ENCODE assay signal across 10 mouse cellular contexts in genomic region chr2:122298096-122298499, GRCm38 (mm10). TPM values are rescaled to one million over a fixed set of nuclear protein-coding genes. Genes with fewer than 3 reads are reported as not detected.
DNase-seq lines count a peak whose midpoint lies in the region; ATAC-seq lines count a peak whose summit lies in the region.
"Had no signal": no experiment of that assay in that cellular context is flagged by ENCODE, and none has a peak within 500 bp of the region (broad histone marks: within the 10 kb centered on the region; RNA-seq: fewer than 3 reads in every experiment).

Gene Duox2 (minus strand): TSS chr2:122298449.

- 5% methylated on average over 13 of the region's 13 CpGs for WGBS in heart, embryonic 14.5 days
- WGBS in hindbrain, embryonic 14.5 days: 3% methylated on average over 13 of the region's 13 CpGs
- 2% methylated on average over 13 of the region's 13 CpGs for WGBS in midbrain, embryonic 13.5 days

- no peak for DNase-seq in heart, postnatal 25 days (ENCODE audit: low spot score)
- DNase-seq in hindbrain, embryonic 14.5 days (ENCODE audit: low spot score): no peak
- DNase-seq in thymus, postnatal 36 days: no peak
- DNase-seq in T-cell, adult 2 months (ENCODE audit: low spot score): no peak
- DNase-seq: right cerebral cortex, adult 18-20 months had no signal

- no peaks in the 10 kb centered on the region for H3K36me3 ChIP-seq in heart, embryonic 14.5 days (ENCODE audit: control insufficient read depth, insufficient read depth, low read length)
- no peaks in the 10 kb centered on the region for H3K36me3 ChIP-seq in hindbrain, embryonic 14.5 days (replicated peaks; ENCODE audit: control insufficient read depth, insufficient read depth)
- no peaks in the 10 kb centered on the region for H3K36me3 ChIP-seq in midbrain, embryonic 13.5 days

- no peak within 1 kb of the TSS for H3K9ac ChIP-seq in heart, embryonic 14.5 days (ENCODE audit: low read length)
- H3K9ac ChIP-seq in hindbrain, embryonic 14.5 days: no peak within 1 kb of the TSS
- H3K9ac ChIP-seq in midbrain, embryonic 13.5 days (replicated peaks): peak within 1 kb of the TSS; percentile 36; the same call in 1 of the 2 replicates

- no peak within 1 kb of the TSS for H3K27ac ChIP-seq in heart, embryonic 14.5 days (replicated peaks in 1 of 2; ENCODE audit: control insufficient read depth in 1 of 2, insufficient read depth in 1 of 2, low read depth in 2 of 2, low read length in 2 of 2)
- no peak within 1 kb of the TSS for H3K27ac ChIP-seq in brown adipose tissue, adult 24 weeks (replicated peaks; ENCODE audit: low read depth, low read length)
- no peak within 1 kb of the TSS for H3K27ac ChIP-seq in hindbrain, embryonic 14.5 days
- H3K27ac ChIP-seq in midbrain, embryonic 13.5 days: no peak within 1 kb of the TSS

- H3K27me3 ChIP-seq in heart, embryonic 14.5 days (ENCODE audit: control insufficient read depth, insufficient read depth, low read length): peaks cover 95% of the 10 kb centered on the region
- H3K27me3 ChIP-seq in hindbrain, embryonic 14.5 days (ENCODE audit: control insufficient read depth, insufficient read depth, low read length): peaks cover 94% of the 10 kb centered on the region
- peaks cover 99% of the 10 kb centered on the region for H3K27me3 ChIP-seq in midbrain, embryonic 13.5 days

- peak within 1 kb of the TSS; percentile 70 for H3K4me2 ChIP-seq in heart, embryonic 14.5 days (ENCODE audit: low read length)
- peak within 1 kb of the TSS; percentile 46 for H3K4me2 ChIP-seq in hindbrain, embryonic 14.5 days (replicated peaks)
- peak within 1 kb of the TSS; percentile 48 for H3K4me2 ChIP-seq in midbrain, embryonic 13.5 days (replicated peaks)

- peak within 1 kb of the TSS; percentile 29 to 38 for H3K4me3 ChIP-seq in heart, embryonic 14.5 days (ENCODE audit: control insufficient read depth in 1 of 2, insufficient read depth in 1 of 2, low read depth in 1 of 2, low read length in 2 of 2)
- peak within 1 kb of the TSS; percentile 17 for H3K4me3 ChIP-seq in brown adipose tissue, adult 24 weeks (ENCODE audit: insufficient read depth, low read depth, low read length)
- peak within 1 kb of the TSS; percentile 22 for H3K4me3 ChIP-seq in hindbrain, embryonic 14.5 days (replicated peaks; ENCODE audit: low read length)
- H3K4me3 ChIP-seq in midbrain, embryonic 13.5 days (replicated peaks): peak within 1 kb of the TSS; percentile 31

- H3K4me1 ChIP-seq in heart, embryonic 14.5 days (ENCODE audit: control insufficient read depth in 2 of 2, insufficient read depth in 2 of 2, low read length in 2 of 2): peaks cover 11 to 41% of the 10 kb centered on the region in 2 experiments; a peak in 3 of 4 replicates
- peaks cover 2% of the 10 kb centered on the region; the same call in 1 of the 2 replicates for H3K4me1 ChIP-seq in brown adipose tissue, adult 24 weeks (ENCODE audit: control insufficient read depth, insufficient read depth, insufficient read length, low read length)
- H3K4me1 ChIP-seq in hindbrain, embryonic 14.5 days (replicated peaks; ENCODE audit: control insufficient read depth, insufficient read depth, low read length): peaks cover 33% of the 10 kb centered on the region
- H3K4me1 ChIP-seq in midbrain, embryonic 13.5 days (replicated peaks): peaks cover 43% of the 10 kb centered on the region

- ATAC-seq in heart, embryonic 14.5 days (ENCODE audit: insufficient number of reproducible peaks, insufficient read depth, low FRiP score, low read depth): no peak
- ATAC-seq in hindbrain, embryonic 14.5 days (ENCODE audit: low FRiP score): no peak
- no peak for ATAC-seq in midbrain, embryonic 13.5 days
- no peak for ATAC-seq in megakaryocyte progenitor cell, adult 5-6 weeks (replicated peaks; ENCODE audit: poor library complexity)

- H3K9me3 ChIP-seq in heart, embryonic 14.5 days (ENCODE audit: control insufficient read depth, low read length): no peaks in the 10 kb centered on the region
- H3K9me3 ChIP-seq in hindbrain, embryonic 14.5 days (ENCODE audit: control insufficient read depth, low read length): no peaks in the 10 kb centered on the region
- H3K9me3 ChIP-seq in midbrain, embryonic 13.5 days: no peaks in the 10 kb centered on the region

- intact Hi-C loops in heart, postnatal 25 days (cut with DNase I): no loop called here

RNA-seq across cellular contexts. Expression of gene Duox2, which starts in this region (rescaled TPM):
- polyA plus RNA-seq in heart, embryonic 14.5 days (2014; fragmentation: Nextera tagmentation; extraction: Ambion mirVana): 0.07 and 0.08 TPM in 2 replicates
- under 1 TPM; 0.44 to 0.45 TPM for total RNA-seq in heart, postnatal 25 days (2021)
- not detected in 2 replicates for polyA plus RNA-seq in brown adipose tissue, adult 24 weeks (2012; ENCODE audit: insufficient read depth, insufficient read length, missing spikeins)
- polyA plus RNA-seq in hindbrain, embryonic 14.5 days (2014; fragmentation: Nextera tagmentation; extraction: Ambion mirVana): not detected in 2 replicates
- 0.04 TPM in 1 of 2 replicates, not detected in the other for polyA plus RNA-seq in midbrain, embryonic 13.5 days (2015; fragmentation: Nextera tagmentation; extraction: Ambion mirVana)
- total RNA-seq in megakaryocyte progenitor cell, adult 5-6 weeks (2015): not detected in 2 replicates
- total RNA-seq in megakaryocyte progenitor cell, adult 5-6 weeks (2017): not detected in 2 replicates
- total RNA-seq: hematopoietic stem cell, adult 5-6 weeks had no signal
